Mouse (Mus musculus) cerebellum, postnatal 4 days (tissue): ENCODE measurements around the gene Cops7a.

Source experiments
- DNase-seq, 2 experiments: peaks; one replicate each; pipeline ENCODE4 v3.0.0; 2022; ENCODE audit warnings: low spot score in 2 of 2, mixed read lengths in 1 of 2

Gene Cops7a

GRCm38 (mm10) chr6:124959960-124960359 lies 5.4 kb downstream of the Cops7a start:
- no peak for DNase-seq

DNA sequence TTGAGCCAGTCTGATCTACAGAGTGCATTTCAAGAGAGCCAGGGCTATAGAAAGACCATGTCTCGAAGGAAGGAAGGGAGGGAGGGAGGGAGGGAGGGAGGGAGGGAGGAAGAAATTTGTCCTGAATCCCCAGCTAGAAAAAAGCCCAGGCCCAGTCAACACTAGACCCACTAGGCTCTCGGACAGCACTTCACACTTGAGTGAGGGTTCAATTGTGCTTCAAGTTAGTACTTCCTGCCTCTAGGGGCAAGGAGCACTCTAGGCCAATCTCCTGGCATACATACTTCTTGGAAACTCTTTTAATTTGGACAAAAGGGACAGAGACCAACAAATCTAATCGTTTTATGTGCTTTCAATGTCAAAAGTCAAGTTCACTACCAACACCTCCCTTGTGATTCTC lies 7.2 kb downstream of the Cops7a start:
- no peak for DNase-seq

DNA sequence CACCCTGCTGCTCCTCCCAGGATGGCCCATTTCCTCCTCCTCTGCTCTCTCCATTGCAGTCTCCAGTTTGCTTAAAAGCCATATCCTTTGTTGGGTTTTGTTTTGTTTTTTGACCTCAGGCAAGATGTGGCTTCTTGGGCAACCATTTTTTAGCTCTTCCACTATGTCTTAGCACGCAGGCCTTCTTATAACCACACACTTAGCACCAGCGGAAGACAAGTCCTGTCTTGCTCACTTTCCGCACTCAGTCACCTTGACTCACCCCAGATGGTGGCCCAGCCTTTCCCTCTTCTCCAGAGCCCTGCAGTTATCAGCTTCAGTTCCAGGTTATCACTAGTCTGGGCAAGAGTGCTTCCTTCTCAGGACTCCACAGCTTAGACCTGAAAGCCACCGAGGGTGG lies 10.1 kb downstream of the Cops7a start:
- DNase-seq = no peak

DNA sequence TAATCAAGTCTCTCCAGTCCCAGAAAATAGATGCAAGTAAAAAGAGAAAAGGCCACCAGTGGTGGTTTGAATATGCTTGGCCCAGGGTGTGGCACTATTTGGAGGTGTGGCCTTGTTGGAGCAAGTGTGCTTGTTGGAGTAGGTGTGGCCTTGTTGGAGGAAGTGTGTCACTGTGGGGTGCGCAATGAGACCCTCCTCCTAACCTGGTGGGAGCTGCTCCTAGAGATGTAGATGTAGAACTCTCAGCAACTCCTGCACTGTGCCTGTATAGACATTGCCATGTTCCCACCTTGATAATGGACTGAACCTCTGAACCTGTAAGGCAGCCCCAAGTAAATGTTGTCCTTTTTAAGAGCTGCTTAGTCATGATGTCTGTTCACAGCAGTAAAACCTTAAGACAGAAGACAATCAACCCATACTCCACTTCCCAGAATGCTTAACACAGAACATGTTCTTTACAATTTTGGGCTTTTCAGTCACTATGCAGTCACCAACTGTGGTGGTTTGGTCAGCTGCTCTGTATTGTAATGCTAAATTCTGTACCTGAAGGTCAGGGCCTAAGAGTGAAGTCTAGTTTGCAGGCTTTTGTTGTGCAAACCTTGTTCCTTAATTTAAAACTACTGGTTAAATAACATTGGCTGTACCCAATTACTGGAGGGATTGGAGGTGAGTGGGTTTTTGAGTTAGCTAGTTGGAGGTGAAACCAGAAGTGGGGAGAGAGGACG lies 11.2 kb downstream of the Cops7a start:
- DNase-seq = no peak

DNA sequence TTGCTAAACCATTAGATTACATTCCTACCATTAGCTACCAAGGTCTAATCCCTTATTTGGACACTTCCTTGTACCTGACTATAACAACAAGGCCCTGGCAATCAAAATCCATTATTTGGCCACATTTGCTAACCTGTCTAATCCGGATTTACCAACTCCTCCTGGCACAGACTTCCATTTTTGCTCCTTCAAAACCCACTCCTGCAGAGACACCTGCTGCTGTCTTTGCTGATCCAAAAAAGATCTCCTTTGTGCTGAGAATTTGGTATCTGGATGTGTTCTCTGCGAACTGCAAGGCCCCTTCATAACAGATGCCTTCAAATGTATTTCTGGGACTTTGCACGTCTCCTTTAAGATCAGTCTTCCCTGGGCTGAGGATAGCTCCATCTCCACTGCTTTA lies 21.8 kb downstream of the Cops7a start:
- DNase-seq = no peak

DNA sequence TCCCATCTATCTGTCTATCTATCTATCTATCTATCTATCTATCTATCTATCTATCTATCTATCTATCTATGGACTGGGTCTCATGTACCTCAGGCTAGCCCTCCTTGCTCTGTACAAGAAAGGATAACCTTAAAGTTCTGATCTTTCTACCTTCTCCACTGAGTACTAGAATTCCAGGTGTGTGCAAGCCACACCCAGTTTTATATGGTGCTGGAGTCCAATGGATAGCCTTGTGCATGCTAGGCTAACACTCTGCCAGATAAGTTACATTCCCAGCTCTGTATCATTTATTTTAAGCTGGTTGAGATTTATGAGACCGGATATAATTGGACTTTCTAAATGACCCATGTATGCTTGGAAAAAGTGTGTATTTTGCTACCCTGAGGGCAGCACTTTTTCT lies 23.7 kb downstream of the Cops7a start:
- no peak for DNase-seq

- DNase-seq = no peak
Observed at GRCm38 (mm10) chr6:124938554-124938953, 26.8 kb downstream of the Cops7a start.

DNA sequence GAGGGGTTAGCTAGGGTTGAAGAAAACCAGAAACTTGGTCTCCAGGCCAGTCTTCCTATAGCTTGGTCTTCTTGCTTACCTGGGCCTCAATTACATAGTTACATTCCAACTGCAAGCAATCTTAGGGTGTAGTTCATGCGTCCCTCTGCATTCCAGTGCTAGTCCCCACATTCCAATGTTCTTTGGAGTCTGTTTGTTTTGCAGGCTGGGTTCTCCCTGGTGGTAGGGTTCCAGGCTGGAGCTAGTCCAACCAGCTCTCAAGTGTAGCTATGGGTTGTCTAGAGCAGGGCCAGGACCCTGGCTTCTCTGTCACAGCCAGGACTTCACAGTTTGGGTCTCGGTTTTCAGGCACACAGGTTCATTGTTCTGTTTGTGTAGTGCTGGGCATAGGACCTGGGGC lies 27.8 kb downstream of the Cops7a start:
- DNase-seq = no peak

- DNase-seq = no peak
Observed at GRCm38 (mm10) chr6:124936681-124937080, 28.7 kb downstream of the Cops7a start.

- DNase-seq = no peak
Observed at GRCm38 (mm10) chr6:124934670-124935069, 30.7 kb downstream of the Cops7a start.

DNA sequence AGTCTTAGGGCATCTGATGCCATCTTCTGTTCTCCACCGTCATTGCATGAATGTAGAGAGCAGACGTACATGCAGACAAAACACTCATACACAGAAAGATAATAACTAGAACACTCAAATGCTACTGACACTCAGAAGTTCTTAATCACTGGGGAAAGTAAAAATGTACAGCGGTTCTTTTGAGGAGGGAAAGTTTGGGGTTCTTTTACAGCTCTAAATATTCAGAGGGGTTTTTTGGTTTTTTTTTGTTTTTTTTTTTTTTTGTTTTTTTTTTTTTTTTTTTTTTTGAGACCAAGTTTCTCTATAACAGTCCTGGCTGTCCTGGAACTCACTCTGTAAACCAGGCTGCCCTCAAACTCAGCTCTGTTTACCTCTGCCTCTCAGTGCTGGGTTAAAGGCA lies 32.2 kb downstream of the Cops7a start:
- DNase-seq = no peak

DNA sequence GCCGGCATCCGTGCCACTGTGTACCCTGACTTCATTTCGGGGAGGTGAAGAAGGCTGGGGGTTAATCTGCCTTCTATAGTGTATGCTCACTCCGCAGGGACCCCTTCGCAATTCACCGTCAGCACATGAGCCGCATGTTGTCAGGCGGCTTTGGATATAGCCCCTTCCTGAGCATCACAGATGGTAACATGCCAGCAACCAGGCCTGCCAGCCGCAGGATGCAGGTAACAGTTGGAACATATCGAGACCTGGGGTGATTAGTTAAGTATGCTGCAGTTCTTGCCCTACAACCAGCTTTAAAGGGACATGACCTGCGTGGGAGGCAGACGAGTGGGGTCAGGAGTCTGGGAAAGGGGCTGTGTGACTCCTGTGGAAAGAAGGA lies 33.0 kb downstream of the Cops7a start:
- no peak for DNase-seq

- no peak for DNase-seq
Observed at GRCm38 (mm10) chr6:124931525-124932313, 33.6 kb downstream of the Cops7a start.

- peak; percentile 99 to 100 for DNase-seq
Observed at GRCm38 (mm10) chr6:124930754-124931524, 34.4 kb downstream of the Cops7a start, which contains the start of gene Mlf2. Gene Mlf2, plus strand, starts transcription at chr6:124931386.

DNA sequence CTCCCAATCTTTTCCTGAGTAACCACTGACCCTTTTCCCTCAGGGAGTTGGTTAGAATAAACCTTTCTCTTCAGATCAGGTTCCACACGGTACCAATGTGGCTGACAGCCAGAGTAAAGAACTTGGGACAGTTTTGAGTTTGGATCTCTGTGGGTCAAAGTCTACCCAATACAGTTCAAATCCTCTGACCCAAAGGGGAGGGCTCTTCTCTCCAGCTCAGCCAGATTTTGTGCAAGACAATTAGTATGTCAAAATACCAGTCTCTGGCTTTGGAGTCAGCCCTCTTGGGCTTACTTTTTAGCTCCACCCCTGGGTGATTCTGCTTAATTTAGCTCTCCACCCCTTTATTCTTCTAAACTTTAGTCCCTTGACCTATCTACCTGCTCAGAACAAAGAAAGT lies 35.1 kb downstream of the Cops7a start:
- DNase-seq = no peak

DNA sequence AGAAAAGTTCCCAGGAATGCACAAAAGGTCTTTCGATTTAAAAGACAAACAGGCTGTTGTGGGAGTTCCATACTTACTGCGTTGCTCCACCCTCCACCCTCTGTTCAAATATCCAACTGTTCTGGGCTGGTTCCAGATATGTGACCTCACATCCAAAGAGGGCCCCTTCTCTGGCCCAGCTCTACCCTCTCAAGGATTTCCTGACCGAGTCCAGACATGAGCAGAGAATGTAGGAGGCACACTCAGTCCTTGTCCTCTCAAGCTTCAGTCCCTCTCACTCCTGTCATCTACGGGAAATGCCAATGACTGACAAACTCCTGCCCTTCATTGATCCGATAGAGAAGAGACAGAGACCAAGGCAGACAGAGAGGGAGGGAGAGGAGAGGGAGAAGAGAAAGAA lies 39.4 kb downstream of the Cops7a start:
- no peak for DNase-seq

- DNase-seq = no peak
Observed at GRCm38 (mm10) chr6:124925173-124925793, 40.1 kb downstream of the Cops7a start.

DNA sequence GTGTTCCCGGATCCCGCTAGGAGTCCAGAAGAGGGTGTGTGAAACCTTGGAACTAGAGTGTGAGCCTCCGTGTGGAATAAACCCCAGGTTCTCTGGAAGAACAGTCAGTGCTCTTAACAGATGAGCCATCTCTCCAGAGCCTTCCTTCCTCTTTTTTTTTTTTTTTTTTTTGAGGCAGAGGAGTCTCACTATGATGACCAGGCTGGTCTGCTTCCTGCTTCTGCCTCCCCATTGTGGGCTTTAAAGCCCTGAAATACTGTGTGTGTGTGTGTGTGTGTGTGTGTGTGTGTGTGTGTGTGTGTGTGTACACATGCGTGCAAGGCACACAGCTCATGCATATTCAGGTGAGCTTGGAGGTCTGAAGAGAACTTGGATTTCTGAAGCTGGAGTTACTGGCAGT lies 43.8 kb downstream of the Cops7a start:
- no peak for DNase-seq

- no peak for DNase-seq
Observed at GRCm38 (mm10) chr6:124920318-124921085, 44.8 kb downstream of the Cops7a start.

GRCm38 (mm10) chr6:124919695-124920317 lies 45.5 kb downstream of the Cops7a start, which contains the start of gene Ptms:
Gene Ptms, minus strand, starts transcription at chr6:124920103.
- DNase-seq = peak; percentile 75 to 94
